Mouse (Mus musculus) macrophage (primary cell): ENCODE measurements around the gene Kcnj10. TPM values are rescaled to one million over a fixed set of nuclear protein-coding genes. Genes with fewer than 3 reads are reported as not detected.

ENCODE experiments used
- H3K27ac ChIP-seq: fragments of 350-480 bp; formaldehyde crosslinking; 2 replicates; pipeline ENCODE4 v1.9.0; 2021
- H3K36me3 ChIP-seq: fragments of 350-480 bp; formaldehyde crosslinking; 2 replicates; pipeline ENCODE4 v1.9.0; 2021; ENCODE audit errors: inconsistent target
- H3K4me3 ChIP-seq: fragments of 350-480 bp; formaldehyde crosslinking; 2 replicates; pipeline ENCODE4 v1.9.0; 2021; ENCODE audit errors: inconsistent target
- H3K79me2 ChIP-seq: fragments of 350-480 bp; formaldehyde crosslinking; 2 replicates; pipeline ENCODE4 v1.9.0; 2021; ENCODE audit errors: inconsistent target
- WGBS: methylation state at CpG from one replicate; pipeline ENCODE4 v1.1.7; 2026; ENCODE audit warnings: inconsistent platforms; ENCODE audit not compliant: missing documents; 5-methylcytosine and 5-hydroxymethylcytosine counted together
- polyA plus RNA-seq: library from polyadenylated mRNA; stranded (reverse); fragments of 250-400 nt; gene quantifications from 3 replicates; pipeline ENCODE4 v1.2.4, GENCODE M21; 2018; ENCODE audit warnings: inconsistent platforms

Gene Kcnj10
- polyA plus RNA-seq, 1 experiment from 2014 or later = 0.66 TPM

DNA sequence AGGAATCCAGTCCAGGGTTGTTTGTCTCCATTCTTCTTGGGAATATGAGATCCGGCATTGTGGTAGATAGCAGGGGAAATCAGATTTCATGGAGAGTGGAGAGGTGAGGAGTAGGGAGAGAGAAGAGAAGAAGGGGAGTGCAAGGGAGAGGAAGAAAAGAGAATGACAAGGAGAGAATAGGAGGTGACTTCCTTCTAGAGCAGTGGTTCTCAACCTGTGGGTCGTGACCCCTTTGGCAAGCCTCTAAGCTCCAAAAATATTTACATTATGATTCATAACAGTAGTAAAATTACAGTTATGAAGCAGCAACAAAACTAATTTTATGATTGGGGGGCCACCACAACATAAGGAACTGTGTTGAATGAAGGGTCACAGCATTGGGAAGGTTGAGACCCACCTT is 8.1 kb upstream of the Kcnj10 start:
- no peaks in the 10 kb centered on the region for H3K36me3 ChIP-seq
- WGBS = 83% methylated on average over 1 of the region's 2 CpGs
- H3K4me3 ChIP-seq = no peak overlapping the region

DNA sequence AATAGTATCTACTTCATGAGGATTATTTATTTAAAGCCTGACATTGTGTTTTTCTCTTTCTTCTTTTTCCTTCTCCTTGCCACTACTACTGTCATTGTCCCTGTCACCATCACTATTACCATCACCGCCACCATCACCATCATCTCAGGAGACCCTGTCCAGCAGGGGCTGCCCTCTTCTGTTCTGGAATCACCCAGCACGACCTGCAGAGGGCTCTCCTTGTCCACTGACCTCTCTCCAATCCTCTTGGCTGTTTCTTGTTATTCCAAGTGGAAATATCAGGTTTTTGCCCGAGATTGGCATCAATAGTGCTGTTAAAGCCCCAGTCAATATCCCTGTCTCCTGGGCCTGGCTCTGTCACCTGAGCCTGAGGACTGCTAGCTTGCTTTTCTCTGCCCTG is 7.5 kb upstream of the Kcnj10 start:
- Histone ChIP-seq H3K79me2 (no peaks in the 10 kb centered on the region), H3K36me3 (no peaks in the 10 kb centered on the region), H3K27ac (no peak overlapping the region), H3K4me3 (no peak overlapping the region)
- WGBS = 68% methylated on average over 3 of the region's 3 CpGs

More for the DNA sequence above, 8.1 kb upstream of the Kcnj10 start:
- no peaks in the 10 kb centered on the region for H3K79me2 ChIP-seq
- no peak overlapping the region for H3K27ac ChIP-seq

DNA sequence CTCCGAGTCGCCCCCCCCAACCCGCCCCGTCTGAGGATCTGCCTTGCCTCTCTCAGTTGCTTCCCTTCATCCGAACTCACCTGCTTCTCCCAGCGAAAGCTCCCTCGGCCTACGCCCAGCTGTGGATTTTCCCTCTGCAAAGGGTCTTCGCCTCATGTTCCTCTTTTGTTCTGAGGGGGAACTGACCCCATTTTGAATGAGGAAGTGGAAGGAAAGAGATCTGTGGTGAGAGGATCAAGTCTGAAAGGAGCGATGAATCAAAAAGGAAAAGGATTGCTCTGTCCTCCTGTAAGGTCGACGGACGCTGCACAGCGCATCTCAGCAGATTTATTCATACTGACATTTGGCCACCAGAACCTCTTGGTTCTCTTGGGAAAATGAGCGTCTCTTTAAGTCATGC is 5.2 kb upstream of the Kcnj10 start:
- Histone ChIP-seq H3K4me3 (no peak overlapping the region), H3K36me3 (no peaks in the 10 kb centered on the region), H3K79me2 (no peaks in the 10 kb centered on the region), H3K27ac (no peak overlapping the region)
- 41% methylated on average over 15 of the region's 15 CpGs for WGBS

DNA sequence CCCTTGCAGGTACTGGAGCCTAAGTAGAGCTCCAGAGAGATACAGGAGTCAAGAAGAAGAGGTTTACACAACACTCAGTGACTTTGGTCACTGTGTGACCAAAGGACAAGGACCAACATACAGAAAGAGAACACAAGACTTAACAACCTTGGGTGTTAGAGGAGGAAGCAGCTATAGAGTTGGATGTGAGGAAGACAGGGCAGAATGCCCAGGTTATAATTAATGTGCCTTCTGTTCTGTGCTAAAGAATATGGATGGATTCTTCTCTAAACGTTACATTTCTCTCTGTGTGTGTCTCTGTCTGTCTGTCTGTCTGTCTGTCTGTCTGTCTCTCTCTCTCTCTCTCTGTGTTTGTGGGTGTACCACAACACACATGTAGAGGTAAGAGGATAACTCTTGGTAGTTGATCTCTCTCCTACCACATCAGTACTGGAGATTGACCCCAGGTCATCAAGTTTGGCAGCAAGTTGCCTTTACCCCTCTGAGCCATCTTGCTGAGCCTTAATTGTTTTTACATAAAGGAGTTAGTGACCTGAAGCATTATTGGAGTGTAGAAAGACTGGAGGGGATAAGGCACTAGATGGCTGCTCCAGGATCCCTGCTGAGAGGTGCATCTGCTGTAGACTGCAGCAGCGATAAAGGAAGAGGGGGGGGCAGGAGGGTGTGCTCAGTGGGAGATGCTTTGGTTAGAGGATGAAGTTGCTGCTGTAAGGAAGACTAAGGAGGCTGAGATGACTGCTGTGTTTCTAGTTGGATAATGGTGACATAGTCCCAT is 3.4 kb upstream of the Kcnj10 start:
- no peak overlapping the region for H3K4me3 ChIP-seq
- no peaks in the 10 kb centered on the region for H3K79me2 ChIP-seq
- WGBS = 77% methylated on average over 2 of the region's 2 CpGs
- H3K36me3 ChIP-seq = no peaks in the 10 kb centered on the region
- H3K27ac ChIP-seq = no peak overlapping the region

DNA sequence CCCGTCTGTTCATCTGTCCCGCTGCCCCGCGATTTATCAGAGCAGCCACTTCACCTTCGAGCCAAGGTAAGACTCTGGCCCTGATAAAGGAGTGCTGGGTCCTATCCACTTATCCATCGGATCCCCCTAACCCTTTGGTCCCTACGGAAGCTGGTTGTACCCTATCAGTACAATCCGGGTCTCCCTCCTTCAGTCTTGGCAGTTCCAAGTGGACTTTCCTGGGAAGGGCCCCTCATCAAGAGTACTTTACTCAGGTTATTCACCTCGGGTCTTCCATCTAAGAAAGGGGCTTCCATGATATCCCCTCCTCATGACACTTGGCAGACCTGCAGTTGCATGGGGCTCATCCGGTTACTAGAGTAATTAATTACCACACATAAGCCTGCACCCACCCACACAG is 376 bp downstream of the Kcnj10 start:
- Histone ChIP-seq H3K27ac (no peak overlapping the region), H3K4me3 (no peak overlapping the region), H3K79me2 (no peaks in the 10 kb centered on the region), H3K36me3 (no peaks in the 10 kb centered on the region)
- WGBS = 37% methylated on average over 10 of the region's 10 CpGs

DNA sequence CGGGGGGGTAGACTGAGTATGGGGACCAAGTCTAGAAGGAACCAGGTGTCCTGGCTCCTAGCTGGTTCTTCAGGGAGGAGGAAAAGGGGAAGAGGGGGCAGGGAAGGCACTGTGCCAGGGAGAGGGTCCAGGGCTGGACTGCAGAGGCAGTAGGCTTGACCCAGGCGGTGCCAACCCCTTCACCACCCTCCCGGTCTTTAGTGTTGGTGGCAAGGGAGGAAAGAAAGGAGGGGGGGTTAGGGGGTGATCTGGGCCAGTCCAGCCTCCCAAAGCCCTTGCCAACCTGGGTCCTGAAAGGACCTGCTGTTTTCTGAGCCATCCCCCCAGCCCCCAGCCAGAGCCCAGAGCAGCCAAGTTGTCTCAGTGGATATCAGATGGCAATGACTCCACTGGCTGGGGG is 1.7 kb downstream of the Kcnj10 start:
- H3K27ac ChIP-seq = no peak overlapping the region
- H3K4me3 ChIP-seq = no peak overlapping the region
- no peaks in the 10 kb centered on the region for H3K36me3 ChIP-seq
- WGBS = 83% methylated on average over 3 of the region's 3 CpGs
- H3K79me2 ChIP-seq = no peaks in the 10 kb centered on the region

DNA sequence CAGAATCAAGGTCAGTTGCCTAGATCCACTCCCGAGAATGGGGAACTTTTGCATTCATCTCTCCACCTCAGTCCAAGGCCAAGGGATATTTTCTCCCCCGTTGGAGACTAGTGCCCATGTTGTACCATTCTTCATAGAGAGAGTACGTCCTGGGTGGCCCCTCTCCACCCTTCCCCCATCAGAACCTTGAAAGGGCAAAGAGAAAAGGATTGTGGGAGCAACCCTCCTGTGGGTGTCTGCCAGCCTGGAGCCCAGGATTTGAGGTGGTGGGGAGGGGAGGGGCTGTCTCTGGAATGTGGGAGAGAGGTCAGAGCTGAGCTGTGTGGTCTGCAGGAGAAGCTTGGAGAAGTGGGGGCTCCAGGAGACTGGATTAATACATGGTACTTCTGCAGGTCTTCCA is 2.9 kb downstream of the Kcnj10 start:
- whole genome bisulfite sequencing = 69% methylated on average over 3 of the region's 3 CpGs
- Histone ChIP-seq H3K27ac (no peak overlapping the region), H3K36me3 (no peaks in the 10 kb centered on the region), H3K79me2 (no peaks in the 10 kb centered on the region), H3K4me3 (no peak overlapping the region)

DNA sequence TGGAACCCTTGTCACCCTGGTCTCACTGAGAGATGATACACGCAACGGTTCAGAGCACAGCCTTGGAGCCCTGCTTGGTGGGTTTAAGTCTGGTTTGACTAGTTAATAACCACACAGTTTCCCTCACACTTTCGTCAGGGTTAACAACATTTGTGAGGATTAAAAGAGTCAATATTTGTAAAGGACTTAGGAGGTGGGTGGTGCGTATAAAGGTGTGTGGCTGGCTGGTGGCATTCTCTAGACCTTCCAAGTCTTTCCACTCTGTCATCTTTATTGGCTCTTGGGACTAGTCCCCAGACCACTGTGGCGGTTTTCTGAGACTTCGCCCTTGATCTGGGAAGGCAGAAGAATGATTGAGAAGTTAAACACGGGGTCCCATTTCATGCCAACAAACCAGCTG is 3.8 kb downstream of the Kcnj10 start:
- H3K4me3 ChIP-seq = no peak overlapping the region
- no peak overlapping the region for H3K27ac ChIP-seq
- H3K79me2 ChIP-seq = no peaks in the 10 kb centered on the region
- WGBS = 84% methylated on average over 7 of the region's 7 CpGs
- H3K36me3 ChIP-seq = no peaks in the 10 kb centered on the region

DNA sequence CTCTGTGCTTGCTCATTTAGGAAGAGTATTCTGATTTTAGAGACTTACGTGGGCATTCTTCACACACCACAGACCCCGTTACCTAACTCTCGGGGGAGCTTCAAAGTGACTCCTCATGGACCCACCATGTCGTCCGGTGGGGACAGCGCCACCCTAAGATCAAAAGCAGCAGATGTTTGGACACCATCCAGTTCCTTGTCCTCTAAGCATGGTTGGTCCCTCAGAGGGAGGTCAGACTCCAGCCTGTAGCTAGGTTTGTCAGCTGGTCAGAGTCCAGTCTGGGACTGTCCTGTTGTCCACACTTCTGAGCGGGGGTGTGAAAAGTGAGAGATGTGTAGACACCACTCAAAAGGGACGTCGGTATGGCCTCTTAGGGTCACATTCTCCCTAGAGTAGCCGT is 5.7 kb downstream of the Kcnj10 start:
- Histone ChIP-seq H3K4me3 (no peak overlapping the region), H3K36me3 (no peaks in the 10 kb centered on the region), H3K79me2 (no peaks in the 10 kb centered on the region), H3K27ac (peak overlapping the region; percentile 22; the same call in 1 of the 2 replicates)
- 88% methylated on average over 10 of the region's 10 CpGs for WGBS

DNA sequence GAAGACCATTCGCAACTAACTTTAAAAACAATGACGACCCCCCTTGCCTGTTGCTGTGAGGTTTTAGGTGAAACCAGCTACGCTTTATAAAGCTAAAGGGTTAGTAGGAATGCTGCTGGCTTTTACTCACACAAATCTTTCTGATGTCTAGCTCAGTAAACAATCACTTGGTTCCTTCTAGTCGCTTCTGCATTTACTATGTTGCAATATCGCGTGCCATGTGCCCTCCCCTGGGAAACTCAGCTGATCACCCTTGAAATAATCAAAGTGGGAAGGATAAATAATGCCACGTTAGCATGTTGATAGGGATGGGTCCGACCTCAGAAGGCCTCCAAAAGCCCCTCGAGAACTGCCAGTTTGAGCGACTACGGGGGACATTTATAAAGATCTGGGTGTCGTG is 6.4 kb downstream of the Kcnj10 start:
- no peak overlapping the region for H3K4me3 ChIP-seq
- peak overlapping the region; percentile 22 for H3K27ac ChIP-seq
- WGBS = 71% methylated on average over 11 of the region's 12 CpGs
- no peaks in the 10 kb centered on the region for H3K36me3 ChIP-seq
- no peaks in the 10 kb centered on the region for H3K79me2 ChIP-seq

DNA sequence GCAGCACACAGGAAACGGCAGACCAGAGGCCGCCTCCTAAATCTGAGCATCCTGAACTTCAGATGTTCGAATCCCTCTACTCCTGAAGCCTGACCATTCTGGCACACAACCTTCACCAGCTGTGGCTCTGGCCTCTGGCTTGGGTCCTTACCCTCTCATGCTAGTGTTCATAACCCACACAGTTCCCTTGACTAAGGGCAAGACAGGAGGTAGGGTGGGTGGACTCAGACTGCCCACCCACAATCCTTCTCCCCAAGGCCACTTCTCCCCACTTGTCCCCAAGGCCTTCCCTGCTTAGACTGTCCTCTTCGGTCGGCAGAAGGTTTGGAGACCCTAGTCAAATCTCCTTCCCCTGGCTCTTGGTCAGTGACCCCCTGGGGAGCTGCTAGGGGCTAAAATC is 8.5 kb downstream of the Kcnj10 start:
- H3K4me3 ChIP-seq = no peak overlapping the region
- no peaks in the 10 kb centered on the region for H3K36me3 ChIP-seq
- no peaks in the 10 kb centered on the region for H3K79me2 ChIP-seq
- no peak overlapping the region for H3K27ac ChIP-seq
- WGBS = 95% methylated on average over 5 of the region's 5 CpGs

DNA sequence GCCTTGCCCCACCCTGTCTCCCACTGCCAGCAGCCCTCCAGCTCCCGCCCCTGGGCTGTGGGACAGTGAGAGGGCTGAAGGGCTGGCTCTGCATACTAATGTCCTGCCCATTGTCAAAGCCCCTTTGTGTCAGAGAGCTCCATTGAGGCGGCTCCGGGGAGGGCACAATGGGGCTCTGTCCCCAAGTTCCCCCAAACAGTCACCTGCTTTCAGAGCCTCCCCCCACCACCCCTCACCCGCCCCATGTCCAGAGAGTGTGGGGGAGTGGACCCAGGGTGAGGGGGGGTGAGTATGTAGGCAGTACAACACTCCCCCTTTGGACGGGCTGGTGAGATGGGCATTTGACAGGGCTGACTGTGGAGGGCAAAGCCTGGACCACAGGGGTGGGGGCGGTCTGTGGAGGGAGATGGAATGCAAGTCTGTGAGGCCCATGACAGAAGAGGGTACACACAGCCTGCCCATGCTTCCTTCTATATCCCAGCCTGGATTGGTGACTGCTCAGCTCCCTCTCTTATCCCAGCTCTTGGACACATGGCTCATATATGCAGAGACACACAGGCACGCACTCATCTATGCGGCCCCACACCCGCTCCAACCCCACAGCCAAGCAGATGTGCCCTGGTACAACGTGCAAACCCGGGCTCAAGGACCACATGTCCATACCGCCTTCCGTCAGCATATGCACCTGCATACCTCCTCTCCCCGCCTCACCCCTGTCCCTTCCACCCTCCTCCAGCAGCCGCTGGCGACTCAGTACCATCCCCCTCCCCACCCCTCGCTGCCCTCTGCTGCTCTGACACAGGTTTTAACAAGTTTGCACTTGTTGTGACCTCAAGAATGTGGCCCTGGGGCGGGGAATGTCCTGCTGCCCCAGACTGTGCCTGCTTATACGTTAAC is 9.2 kb downstream of the Kcnj10 start:
- Histone ChIP-seq H3K27ac (no peak overlapping the region), H3K36me3 (no peaks in the 10 kb centered on the region), H3K4me3 (no peak overlapping the region), H3K79me2 (no peaks in the 10 kb centered on the region)
- 75% methylated on average over 19 of the region's 19 CpGs for WGBS

DNA sequence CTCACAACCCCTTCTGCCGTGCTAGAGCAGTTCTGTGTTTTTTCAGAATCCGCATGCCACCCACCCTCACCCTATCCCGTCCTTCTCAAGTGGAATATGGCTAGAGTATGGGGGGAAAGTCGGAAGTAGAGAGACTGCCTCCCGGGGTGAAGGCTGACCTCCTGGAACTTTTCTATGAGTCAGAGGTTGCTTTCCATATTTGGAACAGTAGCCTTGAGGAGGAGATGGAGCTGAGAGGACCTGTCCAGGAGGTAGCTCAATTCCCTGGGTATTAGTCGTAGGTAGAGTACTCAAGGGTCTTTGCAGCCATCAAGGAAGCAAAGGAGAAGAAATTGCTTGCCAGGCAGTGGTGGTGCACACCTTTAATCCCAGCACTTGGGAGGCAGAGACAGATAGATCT is 11.0 kb downstream of the Kcnj10 start:
- Histone ChIP-seq H3K4me3 (no peak overlapping the region), H3K27ac (no peak overlapping the region), H3K79me2 (no peaks in the 10 kb centered on the region), H3K36me3 (no peaks in the 10 kb centered on the region)
- WGBS = 69% methylated on average over 6 of the region's 6 CpGs

DNA sequence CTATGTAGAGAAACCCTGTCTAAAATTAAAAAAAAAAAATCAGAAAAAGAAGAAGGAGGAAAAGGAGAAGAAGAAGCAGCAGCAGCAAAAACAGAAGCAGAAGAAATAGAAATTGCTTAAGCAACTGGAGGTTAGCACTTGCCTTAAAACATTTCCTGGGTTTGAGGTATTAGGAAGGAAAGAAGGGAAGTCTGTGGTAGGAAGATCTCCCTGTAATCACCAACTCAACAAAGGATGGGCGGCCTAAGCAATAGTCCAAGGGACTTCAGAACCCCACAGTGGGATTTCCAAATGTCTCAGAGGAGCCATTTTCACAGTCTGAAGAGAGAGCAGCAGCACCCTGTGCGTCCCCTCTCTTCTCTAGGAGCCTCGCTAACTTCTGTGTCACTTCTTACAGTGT is 11.4 kb downstream of the Kcnj10 start:
- 0 out of 2 replicates have a peak overlapping the region, but pooled peaks have one; percentile 14 for H3K27ac ChIP-seq
- WGBS = 14% methylated on average over 3 of the region's 3 CpGs

DNA sequence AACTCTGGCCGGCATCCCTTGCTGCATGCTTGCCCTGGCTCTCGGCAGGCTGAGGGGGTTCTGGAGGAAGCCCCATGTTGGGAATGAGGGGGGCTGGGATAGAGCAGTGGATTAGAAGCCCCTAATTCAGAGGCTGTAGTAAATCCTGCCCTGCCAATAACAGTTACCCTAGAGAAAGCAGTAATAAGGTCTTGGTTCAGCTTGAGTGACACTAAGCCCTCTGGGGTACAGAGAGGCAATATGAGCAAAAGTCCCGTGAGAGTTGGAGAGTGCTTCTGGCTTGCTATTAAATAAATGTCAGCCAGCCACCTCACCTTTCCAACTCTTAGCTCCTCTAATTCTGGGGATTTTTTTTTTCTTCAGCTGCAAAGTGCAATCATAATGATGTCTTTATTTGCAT is 14.3 kb downstream of the Kcnj10 start:
- H3K4me3 ChIP-seq = no peak overlapping the region
- H3K27ac ChIP-seq = no peak overlapping the region
- H3K79me2 ChIP-seq = no peaks in the 10 kb centered on the region
- 88% methylated on average over 3 of the region's 3 CpGs for WGBS
- H3K36me3 ChIP-seq = no peaks in the 10 kb centered on the region

More for the DNA sequence above, 11.4 kb downstream of the Kcnj10 start:
- Histone ChIP-seq H3K36me3 (no peaks in the 10 kb centered on the region), H3K79me2 (no peaks in the 10 kb centered on the region), H3K4me3 (no peak overlapping the region)
